Mouse (Mus musculus) midbrain, embryonic 13.5 days (tissue): ENCODE results near the gene Clic3. TPM values are rescaled to one million over a fixed set of nuclear protein-coding genes. Genes with fewer than 3 reads are reported as not detected.
A peak's percentile ranks its signal among the peaks of the same experiment; 100 is the strongest.

Experiments used
- ATAC-seq: fragments of 200-750 bp; cut with Nextera tagmentation; 2 replicates; pipeline ENCODE4 v1.8.0; 2017; ENCODE audit warnings: mild to moderate bottlenecking, moderate TSS enrichment, moderate library complexity
- H3K27ac ChIP-seq: fragments of 300-500 bp; sonication (generic); 2 replicates; pipeline ENCODE4 v1.5.1; 2015; ENCODE audit warnings: inconsistent platforms, mild to moderate bottlenecking, moderate library complexity
- H3K27me3 ChIP-seq: fragments of 300-500 bp; sonication (generic); 2 replicates; pipeline ENCODE4 v1.6.1; 2015; ENCODE audit warnings: mild to moderate bottlenecking, inconsistent platforms
- H3K36me3 ChIP-seq: fragments of 300-500 bp; sonication (generic); 2 replicates; pipeline ENCODE4 v1.6.1; 2015; ENCODE audit warnings: mild to moderate bottlenecking, inconsistent platforms
- H3K4me1 ChIP-seq: fragments of 300-500 bp; sonication (generic); replicated peaks from 2 replicates; pipeline ENCODE4 v1.6.1; 2015; ENCODE audit warnings: inconsistent platforms
- H3K4me2 ChIP-seq: fragments of 300-500 bp; sonication (generic); replicated peaks from 2 replicates; pipeline ENCODE4 v1.6.1; 2015; ENCODE audit warnings: moderate library complexity, mild to moderate bottlenecking, inconsistent platforms
- H3K4me3 ChIP-seq: fragments of 300-500 bp; sonication (generic); replicated peaks from 2 replicates; pipeline ENCODE4 v1.5.1; 2015; ENCODE audit warnings: mild to moderate bottlenecking, inconsistent platforms
- H3K9ac ChIP-seq: fragments of 300-500 bp; sonication (generic); replicated peaks from 2 replicates; pipeline ENCODE4 v1.6.1; 2015; ENCODE audit warnings: mild to moderate bottlenecking, inconsistent platforms
- H3K9me3 ChIP-seq: fragments of 300-500 bp; sonication (generic); 2 replicates; pipeline ENCODE4 v1.6.1; 2016; ENCODE audit warnings: mild to moderate bottlenecking, inconsistent platforms
- WGBS: fragments of 180-500 bp; shearing (Covaris S2); methylation state at CpG from one replicate; pipeline ENCODE4 v1.1.7; 2015; 5-methylcytosine and 5-hydroxymethylcytosine counted together
- polyA plus RNA-seq: library from polyadenylated mRNA; unstranded; fragments of >200 nt; fragmentation: Nextera tagmentation; extraction: Ambion mirVana; gene quantifications from 2 replicates; pipeline ENCODE4 v1.2.1, GENCODE M21; 2015

Clic3 gene
- polyA plus RNA-seq, 1 experiment from 2014 or later: 4.0 TPM

GRCm38 (mm10) chr2:25493476-25493961 is 36.9 kb downstream of the Clic3 start, which contains the start of gene Lcn12:
Gene Lcn12 (minus strand): TSS chr2:25493911.
- Histone ChIP-seq H3K27me3 (no peaks in the 10 kb centered on the region), H3K36me3 (no peaks in the 10 kb centered on the region), H3K4me2 (no peak within 1 kb of the TSS), H3K27ac (no peak within 1 kb of the TSS), H3K4me3 (no peak within 1 kb of the TSS), H3K4me1 (no peaks in the 10 kb centered on the region), H3K9me3 (no peaks in the 10 kb centered on the region), H3K9ac (no peak within 1 kb of the TSS)
- 89% methylated on average over 5 of the region's 5 CpGs for WGBS
- no peak for ATAC-seq

GRCm38 (mm10) chr2:25496462-25496861 is 39.8 kb downstream of the Clic3 start:
- H3K4me2 ChIP-seq: no peak overlapping the region
- no peak for ATAC-seq
- H3K9me3 ChIP-seq: no peaks in the 10 kb centered on the region
- H3K27me3 ChIP-seq: no peaks in the 10 kb centered on the region
- peaks cover 7% of the 10 kb centered on the region for H3K4me1 ChIP-seq
- WGBS: 47% methylated on average over 4 of the region's 4 CpGs
- no peak overlapping the region for H3K4me3 ChIP-seq
- H3K36me3 ChIP-seq: no peaks in the 10 kb centered on the region
- no peak overlapping the region for H3K27ac ChIP-seq
- no peak overlapping the region for H3K9ac ChIP-seq

DNA sequence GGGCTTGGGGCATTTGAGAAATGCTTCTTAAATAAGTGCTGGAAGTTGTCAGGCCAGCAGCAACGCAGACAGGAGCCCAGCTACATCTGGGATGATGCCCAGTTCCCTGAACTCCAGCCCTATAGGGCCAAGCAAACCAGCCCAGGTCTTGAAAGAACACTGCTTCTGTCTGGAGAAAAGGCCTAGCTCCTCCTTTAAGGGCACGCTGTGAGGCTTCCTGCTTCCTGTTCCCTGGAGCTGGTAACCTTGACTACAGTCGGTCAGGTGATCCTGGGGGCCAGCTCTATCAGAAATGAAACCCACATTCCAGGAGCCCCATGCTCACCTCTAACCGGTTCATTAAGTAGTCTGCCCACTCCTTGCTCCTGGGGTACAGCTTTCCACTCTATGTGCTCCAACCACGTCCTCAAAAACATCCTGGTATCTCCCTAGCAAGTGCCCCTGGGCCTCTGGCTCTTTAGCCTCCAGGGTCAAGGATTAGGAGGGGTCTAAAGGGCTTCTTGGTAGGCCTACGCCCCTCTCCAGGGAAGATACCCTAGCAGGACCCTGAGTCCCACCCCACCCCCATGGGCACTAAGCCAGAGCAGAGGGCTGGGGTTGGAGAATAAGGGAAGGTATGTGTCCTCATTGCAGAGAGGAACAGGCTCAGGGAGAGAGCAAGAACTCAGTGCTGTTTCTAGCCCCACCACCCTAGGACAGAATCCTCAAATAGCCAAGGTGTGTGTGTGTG is 41.4 kb downstream of the Clic3 start:
- Histone ChIP-seq H3K36me3 (peaks cover 6% of the 10 kb centered on the region), H3K27me3 (no peaks in the 10 kb centered on the region), H3K4me2 (no peak overlapping the region), H3K4me3 (no peak overlapping the region), H3K9ac (no peak overlapping the region), H3K27ac (no peak overlapping the region), H3K4me1 (peaks cover 17% of the 10 kb centered on the region), H3K9me3 (no peaks in the 10 kb centered on the region)
- ATAC-seq: no peak
- 70% methylated on average over 6 of the region's 6 CpGs for WGBS

- peaks cover 15% of the 10 kb centered on the region for H3K36me3 ChIP-seq
- peaks cover 17% of the 10 kb centered on the region for H3K4me1 ChIP-seq
- no peaks in the 10 kb centered on the region for H3K9me3 ChIP-seq
- H3K9ac ChIP-seq: no peak overlapping the region
- H3K4me3 ChIP-seq: no peak overlapping the region
- no peaks in the 10 kb centered on the region for H3K27me3 ChIP-seq
- WGBS: 74% methylated on average over 15 of the region's 15 CpGs
- ATAC-seq: no peak
- H3K27ac ChIP-seq: no peak overlapping the region
- H3K4me2 ChIP-seq: no peak overlapping the region
These were observed 42.2 kb downstream of the Clic3 start for GRCm38 (mm10) chr2:25498622-25499478.

- Histone ChIP-seq H3K27ac (peak overlapping the region; percentile 40; the same call in 1 of the 2 replicates), H3K4me2 (peak overlapping the region; percentile 99), H3K36me3 (peaks cover 27% of the 10 kb centered on the region), H3K27me3 (no peaks in the 10 kb centered on the region), H3K9ac (peak overlapping the region; percentile 51; the same call in 1 of the 2 replicates), H3K4me3 (peak overlapping the region; percentile 91), H3K4me1 (peaks cover 17% of the 10 kb centered on the region), H3K9me3 (no peaks in the 10 kb centered on the region)
- peak; percentile 53 for ATAC-seq
- WGBS: 68% methylated on average over 6 of the region's 6 CpGs
These were observed 43.5 kb downstream of the Clic3 start for GRCm38 (mm10) chr2:25500071-25500575.

DNA sequence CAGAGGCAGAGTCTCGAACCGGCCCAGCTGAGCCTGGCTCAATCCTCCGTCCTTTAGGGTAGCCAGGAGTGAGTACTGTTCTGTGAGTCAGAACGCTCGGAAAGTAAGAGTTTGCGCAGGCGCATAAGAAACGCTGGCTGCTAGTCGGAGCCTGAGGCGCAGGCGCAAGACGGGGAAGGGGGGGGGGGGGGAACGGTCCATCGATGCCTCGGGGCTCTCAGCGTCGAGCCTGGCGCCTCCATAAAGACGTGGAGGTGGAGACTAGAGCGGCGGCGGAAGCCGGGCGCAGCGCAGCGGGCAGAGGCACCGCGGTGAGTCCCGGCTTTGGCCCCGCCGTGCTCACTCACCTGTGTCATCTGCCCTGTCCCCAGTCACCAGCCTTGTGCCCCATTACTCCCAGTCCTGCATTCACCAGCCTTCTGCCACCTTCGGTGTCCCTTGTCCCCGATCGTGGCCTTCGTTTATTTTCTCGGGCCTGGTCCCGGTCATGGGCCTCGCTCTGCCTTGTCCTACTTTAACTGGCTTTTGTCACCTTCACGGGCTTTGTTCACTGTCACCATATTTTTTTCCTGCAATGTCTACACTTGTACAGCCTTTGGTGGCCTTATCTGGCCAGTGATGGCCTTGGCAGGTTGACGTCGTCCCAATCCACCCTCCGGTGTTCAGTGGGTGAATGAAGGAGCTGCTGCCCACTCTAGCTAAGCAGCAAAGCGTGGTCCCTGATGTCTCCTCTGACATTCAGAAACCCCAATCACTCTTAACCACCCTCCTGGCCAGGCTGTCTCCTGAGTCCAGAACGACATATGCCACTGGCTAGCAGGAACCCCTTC is 44.2 kb downstream of the Clic3 start, which contains the start of gene Fbxw5:
Fbxw5 (plus strand) TSS at position 175 of the 830 bp plus-strand sequence.
- Histone ChIP-seq H3K9ac (peak within 1 kb of the TSS; percentile 98), H3K27me3 (no peaks in the 10 kb centered on the region), H3K4me1 (peaks cover 17% of the 10 kb centered on the region), H3K36me3 (peaks cover 34% of the 10 kb centered on the region), H3K9me3 (no peaks in the 10 kb centered on the region), H3K4me2 (peak within 1 kb of the TSS; percentile 99), H3K4me3 (peak within 1 kb of the TSS; percentile 91), H3K27ac (peak within 1 kb of the TSS; percentile 77)
- WGBS: 1% methylated on average over 40 of the region's 44 CpGs
- peak; percentile 86 for ATAC-seq

- WGBS: 79% methylated on average over 20 of the region's 20 CpGs
- H3K4me3 ChIP-seq: peak within 1 kb of the TSS; percentile 91
- peak within 1 kb of the TSS; percentile 77 for H3K27ac ChIP-seq
- H3K9me3 ChIP-seq: no peaks in the 10 kb centered on the region
- no peaks in the 10 kb centered on the region for H3K27me3 ChIP-seq
- ATAC-seq: peak; percentile 5; the same call in 1 of the 2 replicates
- H3K9ac ChIP-seq: peak within 1 kb of the TSS; percentile 98
- peaks cover 41% of the 10 kb centered on the region for H3K36me3 ChIP-seq
- peaks cover 17% of the 10 kb centered on the region for H3K4me1 ChIP-seq
- peak within 1 kb of the TSS; percentile 99 for H3K4me2 ChIP-seq
These were observed 45.2 kb downstream of the Clic3 start, which contains the start of gene C8g for GRCm38 (mm10) chr2:25501593-25502486. Gene C8g (minus strand): TSS chr2:25501719.

DNA sequence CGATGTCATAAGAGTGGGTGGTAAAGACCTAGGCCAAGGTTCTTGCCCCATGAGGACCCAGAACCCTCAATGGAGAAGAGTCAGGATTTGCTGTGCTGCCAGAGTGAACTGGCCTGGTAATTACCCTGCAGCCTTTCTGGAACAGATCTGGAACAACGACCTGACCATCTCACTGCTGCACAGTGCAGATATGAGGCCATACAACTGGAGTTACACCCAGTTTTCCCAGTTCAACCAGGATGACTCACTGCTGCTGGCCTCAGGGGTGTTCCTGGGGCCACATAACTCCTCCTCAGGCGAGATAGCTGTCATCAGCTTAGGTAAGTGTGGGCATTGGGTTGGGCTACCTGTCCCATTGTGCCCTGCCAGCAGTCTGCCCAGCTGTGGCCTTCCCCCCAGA is 46.1 kb downstream of the Clic3 start:
- H3K9me3 ChIP-seq: no peaks in the 10 kb centered on the region
- H3K4me2 ChIP-seq: no peak overlapping the region
- H3K9ac ChIP-seq: no peak overlapping the region
- H3K36me3 ChIP-seq: peaks cover 41% of the 10 kb centered on the region
- no peak overlapping the region for H3K4me3 ChIP-seq
- ATAC-seq: no peak
- H3K27me3 ChIP-seq: no peaks in the 10 kb centered on the region
- H3K4me1 ChIP-seq: peaks cover 17% of the 10 kb centered on the region
- H3K27ac ChIP-seq: no peak overlapping the region
- WGBS: 82% methylated on average over 3 of the region's 3 CpGs

DNA sequence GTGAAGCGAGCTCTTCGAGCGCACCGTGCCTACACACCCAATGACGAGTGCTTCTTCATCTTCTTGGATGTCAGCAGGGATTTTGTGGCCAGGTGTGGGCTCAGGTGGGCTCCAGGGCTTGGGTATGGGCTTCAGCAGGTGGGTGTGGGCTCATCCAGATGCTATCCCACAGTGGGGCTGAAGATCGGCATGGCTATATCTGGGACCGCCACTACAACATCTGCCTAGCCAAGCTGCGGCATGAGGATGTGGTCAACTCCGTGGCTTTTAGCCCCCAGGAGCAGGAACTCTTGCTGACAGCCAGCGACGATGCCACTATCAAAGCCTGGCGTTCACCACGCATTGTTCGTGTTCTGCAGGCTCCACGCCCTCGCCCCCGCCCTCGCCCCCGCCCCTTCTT is 47.9 kb downstream of the Clic3 start:
- Histone ChIP-seq H3K36me3 (peaks cover 41% of the 10 kb centered on the region), H3K27ac (no peak overlapping the region)

GRCm38 (mm10) chr2:25505000-25505399 is 48.4 kb downstream of the Clic3 start:
- H3K9me3 ChIP-seq: no peaks in the 10 kb centered on the region
- H3K36me3 ChIP-seq: peaks cover 41% of the 10 kb centered on the region
- WGBS: 100% methylated on average over 1 of the region's 1 CpGs
- H3K27ac ChIP-seq: no peak overlapping the region
- no peak overlapping the region for H3K4me3 ChIP-seq
- no peak for ATAC-seq
- no peak overlapping the region for H3K4me2 ChIP-seq
- no peaks in the 10 kb centered on the region for H3K27me3 ChIP-seq
- peaks cover 17% of the 10 kb centered on the region for H3K4me1 ChIP-seq
- no peak overlapping the region for H3K9ac ChIP-seq

More for the DNA sequence above, 47.9 kb downstream of the Clic3 start:
- 97% methylated on average over 19 of the region's 19 CpGs for WGBS
- no peaks in the 10 kb centered on the region for H3K9me3 ChIP-seq
- no peak overlapping the region for H3K9ac ChIP-seq
- H3K27me3 ChIP-seq: no peaks in the 10 kb centered on the region
- H3K4me3 ChIP-seq: no peak overlapping the region
- H3K4me1 ChIP-seq: peaks cover 17% of the 10 kb centered on the region
- H3K4me2 ChIP-seq: no peak overlapping the region
- ATAC-seq: no peak
